Mouse (Mus musculus): ENCODE data around the gene Ddah1.

Ddah1 gene

GRCm38 (mm10) chr3:145758561-145759378 lies at the start of gene Ddah1:
TSS of gene Ddah1 (plus strand) at chr3:145758675.
- DNase-seq (ENCODE audit: low read depth, low spot score) = peak; percentile 81

DNA sequence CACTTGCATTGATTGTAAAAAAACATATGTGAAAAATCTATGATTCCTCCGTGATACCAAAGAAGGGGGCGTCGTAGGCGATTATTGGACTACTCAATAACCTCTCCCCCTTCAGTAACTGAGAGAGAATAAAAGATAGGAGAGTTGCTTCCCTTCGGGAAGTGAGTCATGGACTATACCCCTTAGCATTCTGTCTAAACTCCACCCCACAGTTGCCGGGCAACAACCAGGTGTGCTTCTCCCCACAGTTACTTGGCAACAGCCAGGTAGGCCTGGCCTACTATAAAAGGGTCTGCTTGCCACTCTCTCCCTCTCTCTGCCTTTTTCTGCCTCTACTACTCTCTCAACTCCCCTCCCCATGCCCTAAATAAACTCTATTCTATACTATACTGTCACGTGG lies 42.6 kb upstream of the Ddah1 start:
- no peak for DNase-seq (ENCODE audit: low read depth, low spot score)

GRCm38 (mm10) chr3:145719660-145720059 lies 38.8 kb upstream of the Ddah1 start:
- no peak for DNase-seq (ENCODE audit: low read depth, low spot score)

GRCm38 (mm10) chr3:145725078-145725477 lies 33.4 kb upstream of the Ddah1 start:
- DNase-seq (ENCODE audit: low read depth, low spot score) = no peak

DNA sequence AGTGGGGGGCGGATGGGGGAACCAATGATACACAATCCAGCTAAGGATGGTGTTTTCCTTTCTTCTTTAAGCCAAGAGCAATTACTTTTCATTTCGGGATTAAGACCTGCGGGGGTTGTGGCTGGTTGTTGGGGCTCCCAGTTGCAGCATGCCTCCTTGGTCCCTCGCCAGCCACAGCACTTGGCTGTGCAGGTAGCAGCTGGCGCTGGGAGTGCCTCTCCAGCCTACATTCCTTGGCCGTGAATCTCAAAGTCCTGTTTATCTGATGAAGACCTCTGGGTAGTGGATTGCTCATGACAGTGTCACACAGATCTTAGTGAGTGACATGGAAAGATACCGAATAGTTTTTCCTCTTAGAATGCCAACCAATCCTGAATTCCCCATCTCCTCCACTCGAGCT lies 30.1 kb upstream of the Ddah1 start:
- no peak for DNase-seq (ENCODE audit: low read depth, low spot score)

GRCm38 (mm10) chr3:145729531-145729930 lies 28.9 kb upstream of the Ddah1 start:
- no peak for DNase-seq (ENCODE audit: low read depth, low spot score)

DNA sequence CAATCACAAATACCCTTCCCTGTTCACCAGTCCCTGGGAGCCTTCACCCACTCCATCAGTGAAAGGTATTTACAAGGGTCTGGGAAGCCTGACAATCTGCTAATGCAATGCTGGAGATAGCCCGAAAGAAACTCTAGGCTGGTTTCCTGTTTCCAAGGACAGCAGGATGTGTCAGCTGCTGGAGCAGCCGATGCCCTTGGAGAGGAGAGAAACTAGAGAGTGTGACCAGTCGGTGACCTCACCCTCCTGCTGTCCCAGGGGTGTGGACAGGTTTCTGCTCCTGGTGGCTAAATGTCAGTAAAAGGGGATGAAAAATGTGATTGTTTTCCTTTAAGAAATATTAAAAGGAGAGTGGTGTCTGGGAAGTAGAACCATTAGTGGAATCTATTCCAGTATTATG lies 28.4 kb upstream of the Ddah1 start:
- no peak for DNase-seq (ENCODE audit: low read depth, low spot score)

DNA sequence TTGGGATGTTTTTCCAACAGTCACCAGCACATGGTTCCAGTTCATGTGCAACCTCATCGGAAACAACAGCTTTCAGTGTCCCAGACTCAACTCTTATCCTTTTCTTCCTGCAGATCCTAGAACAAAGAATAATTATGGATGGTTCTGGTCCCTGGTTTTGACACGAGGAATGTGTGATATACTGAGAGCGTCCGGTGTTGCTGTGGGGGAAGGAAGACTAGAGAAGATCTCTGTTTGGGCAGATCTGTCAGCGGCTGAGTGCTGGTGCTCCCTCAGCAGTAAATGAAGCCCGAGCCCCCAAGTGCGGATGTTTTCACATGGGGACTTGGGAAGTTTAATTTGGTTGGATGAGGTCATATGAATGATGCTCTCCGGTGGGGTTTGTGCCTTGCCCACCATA lies 23.6 kb upstream of the Ddah1 start:
- no peak for DNase-seq (ENCODE audit: low read depth, low spot score)

- DNase-seq (ENCODE audit: low read depth, low spot score) = no peak
Measured at GRCm38 (mm10) chr3:145736562-145736961, 21.9 kb upstream of the Ddah1 start.

DNA sequence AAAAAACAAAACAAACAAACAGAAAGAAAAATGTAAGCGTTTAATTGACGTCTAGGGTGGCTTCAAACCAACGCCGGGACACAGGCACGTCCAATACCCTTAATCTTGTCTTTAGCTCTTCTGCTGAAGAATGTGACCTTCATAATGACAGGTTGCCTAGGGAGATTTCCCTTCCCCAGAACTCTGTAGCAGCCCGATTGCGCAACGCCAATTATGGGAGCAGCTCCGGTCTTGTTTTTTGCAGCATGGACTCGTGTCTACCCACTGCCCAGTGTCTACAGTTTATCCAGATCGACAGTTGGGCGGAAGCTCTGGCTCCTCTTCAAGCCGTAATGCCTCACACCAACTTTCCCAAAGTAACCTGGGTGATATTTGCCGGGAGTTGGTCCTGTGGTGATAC lies 19.8 kb upstream of the Ddah1 start:
- DNase-seq (ENCODE audit: low read depth, low spot score) = no peak

DNA sequence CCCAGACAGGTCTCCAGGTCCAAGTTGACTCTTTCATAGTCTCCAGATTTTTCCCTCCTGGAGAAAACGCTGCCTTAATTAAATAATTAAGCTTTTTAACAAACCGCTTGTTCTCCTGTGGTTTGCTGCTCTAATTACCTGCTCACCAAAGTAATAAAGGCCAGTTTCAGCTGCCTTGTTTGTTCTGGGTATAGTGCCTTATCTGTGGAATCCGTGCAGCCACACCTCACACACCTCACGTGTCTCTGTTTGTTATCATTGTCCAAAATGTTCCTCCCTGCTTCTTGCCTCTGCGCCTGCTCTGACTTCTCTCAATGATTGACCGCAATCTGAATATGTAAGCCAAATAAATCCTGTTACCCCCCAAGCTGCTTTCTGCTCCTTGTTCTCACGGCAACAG lies 18.6 kb upstream of the Ddah1 start:
- no peak for DNase-seq (ENCODE audit: low read depth, low spot score)

DNA sequence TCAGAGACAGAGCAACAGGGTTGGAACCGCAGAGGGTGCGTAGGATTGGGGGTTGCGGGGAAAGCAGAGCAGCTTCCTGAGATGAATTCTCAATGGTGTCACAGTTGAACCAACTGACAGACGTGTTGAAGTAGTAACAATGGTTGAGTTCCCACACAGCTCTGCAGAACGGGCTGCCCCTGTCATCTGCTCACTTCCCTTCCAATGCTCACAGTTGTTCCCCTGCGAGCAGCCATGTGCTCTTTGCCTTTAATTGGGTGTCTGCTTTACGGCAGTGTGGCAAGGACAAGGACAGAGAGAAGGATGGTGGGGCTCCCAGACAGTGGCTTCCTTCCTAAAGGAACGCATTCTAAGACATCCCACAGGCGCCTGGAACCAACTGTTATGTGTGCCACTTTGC lies 15.4 kb upstream of the Ddah1 start:
- DNase-seq (ENCODE audit: low read depth, low spot score) = no peak

GRCm38 (mm10) chr3:145743476-145744027 lies 14.9 kb upstream of the Ddah1 start:
- no peak for DNase-seq (ENCODE audit: low read depth, low spot score)

DNA sequence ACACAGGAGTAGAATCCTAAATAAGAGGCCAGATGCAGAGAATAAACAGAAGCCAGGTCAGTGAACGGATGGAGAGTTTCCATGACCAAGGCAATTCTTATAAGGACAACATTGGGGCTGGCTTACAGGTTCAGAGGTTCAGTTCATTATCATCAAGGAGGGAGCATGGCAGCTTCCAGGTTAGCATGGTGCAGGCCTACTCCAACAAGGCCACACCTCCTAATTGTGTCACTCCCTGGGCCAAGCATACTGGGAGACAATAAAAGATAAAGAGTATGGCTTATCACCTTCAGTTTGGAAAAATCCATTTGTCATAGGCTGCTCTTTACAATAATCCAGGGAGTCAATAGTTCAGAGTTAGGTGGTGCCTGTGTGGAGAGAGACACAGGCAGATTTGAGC lies 9.8 kb upstream of the Ddah1 start:
- no peak for DNase-seq (ENCODE audit: low read depth, low spot score)

DNA sequence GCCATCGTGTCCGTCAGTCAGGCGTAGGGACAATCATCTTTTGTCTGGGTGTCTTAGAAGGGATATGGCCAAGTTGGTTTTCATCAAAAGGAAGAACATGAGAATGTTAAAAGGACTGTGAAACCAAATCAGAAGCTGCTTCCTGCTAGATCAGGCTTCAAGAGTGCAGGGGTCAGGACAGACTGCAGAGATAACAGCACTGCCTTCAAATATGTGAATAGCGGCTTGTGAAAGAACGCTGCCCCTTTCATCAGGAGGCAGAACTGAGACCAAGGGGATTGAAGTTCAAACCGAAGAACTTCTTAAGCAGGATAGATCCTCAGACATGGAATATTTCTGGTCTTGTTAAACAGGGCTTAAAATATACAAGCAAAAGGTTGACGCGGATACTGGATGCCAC lies 2.0 kb upstream of the Ddah1 start:
- DNase-seq (ENCODE audit: low read depth, low spot score) = no peak

- peak; percentile 92 for DNase-seq (ENCODE audit: low read depth, low spot score)
Measured at GRCm38 (mm10) chr3:145757177-145757576, 1.3 kb upstream of the Ddah1 start.

DNA sequence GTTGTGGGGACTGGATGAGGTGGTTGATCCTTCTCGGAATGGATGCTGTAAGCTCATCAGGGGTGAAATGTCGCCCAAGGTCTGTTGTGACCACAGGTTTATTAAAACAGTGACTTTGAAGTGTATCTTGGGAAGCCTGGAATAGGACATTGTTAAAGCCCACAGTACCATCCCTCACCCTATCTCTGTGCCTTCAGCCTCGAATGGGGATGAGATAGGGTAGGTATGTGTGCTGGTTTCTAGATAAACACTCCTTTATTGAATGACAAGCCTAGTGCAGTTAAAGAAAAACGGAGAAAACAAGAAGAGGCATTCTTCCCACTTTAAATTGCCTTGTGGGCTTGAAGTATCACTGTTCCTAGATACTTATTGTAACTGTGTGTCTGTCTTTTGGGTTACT lies 631 bp upstream of the Ddah1 start:
- no peak for DNase-seq (ENCODE audit: low read depth, low spot score)

DNA sequence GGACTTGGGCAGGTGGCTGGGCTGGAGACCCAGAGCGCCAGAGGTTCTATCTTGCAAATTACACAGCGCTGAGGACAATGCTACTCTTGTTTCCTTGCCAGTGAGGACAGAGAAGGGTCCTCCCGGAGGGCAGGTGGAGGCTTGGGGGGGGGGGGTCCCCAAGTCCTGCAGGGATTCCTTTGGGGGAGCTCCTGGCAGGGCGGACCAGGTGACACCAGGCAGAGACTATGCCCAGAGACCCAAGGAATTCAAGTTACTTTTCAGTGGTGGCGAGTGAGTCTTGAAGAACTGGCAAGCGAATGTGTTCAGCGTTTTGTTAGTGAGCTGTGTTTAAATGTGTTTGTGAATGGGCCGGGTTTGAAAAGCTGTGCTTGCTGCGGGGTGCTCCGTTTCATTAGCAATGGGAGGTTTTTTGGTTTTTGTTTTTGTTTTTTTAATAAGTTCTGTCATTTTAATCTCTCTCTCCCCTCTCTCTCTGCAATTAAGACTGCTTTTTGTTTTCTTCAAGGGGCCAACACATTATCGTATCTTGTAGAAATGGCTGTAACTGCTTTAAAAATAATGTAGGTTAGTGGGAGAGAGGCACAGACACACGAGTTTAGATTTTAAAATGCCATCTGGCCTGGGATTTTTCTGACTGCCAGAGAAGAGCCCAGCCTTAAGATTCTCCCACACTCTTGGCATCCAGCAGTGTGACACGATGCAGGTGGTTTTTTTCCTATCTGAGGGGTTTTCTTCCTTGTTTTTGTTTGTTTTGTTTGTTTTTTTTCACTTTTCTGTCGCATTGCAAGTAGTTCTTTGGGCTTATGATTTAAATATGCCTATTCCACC lies 1.1 kb downstream of the Ddah1 start:
- no peak for DNase-seq (ENCODE audit: low read depth, low spot score)

DNA sequence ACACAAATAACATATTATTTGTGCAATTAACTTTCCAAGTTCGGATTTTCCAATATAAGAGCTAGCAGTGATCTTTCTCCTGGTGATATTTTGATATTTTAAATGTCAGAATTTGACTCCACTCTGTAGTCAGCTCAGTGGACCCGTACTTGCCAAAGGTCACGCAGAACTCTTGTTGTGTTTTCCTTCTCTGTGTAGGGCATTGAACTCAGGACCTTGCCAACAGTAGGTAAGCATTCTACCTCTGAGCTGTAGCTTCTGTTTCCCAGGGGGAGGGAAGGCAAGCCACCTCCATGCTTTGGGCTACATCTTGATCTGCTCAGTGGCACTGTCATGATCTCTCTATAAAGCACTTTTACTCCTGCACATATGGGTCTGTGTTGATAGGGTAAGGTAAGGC lies 2.1 kb downstream of the Ddah1 start:
- no peak for DNase-seq (ENCODE audit: low read depth, low spot score)

- DNase-seq (ENCODE audit: low read depth, low spot score) = no peak
Measured at GRCm38 (mm10) chr3:145761501-145762170, 3.2 kb downstream of the Ddah1 start.

- no peak for DNase-seq (ENCODE audit: low read depth, low spot score)
Measured at GRCm38 (mm10) chr3:145762957-145763641, 4.6 kb downstream of the Ddah1 start.

GRCm38 (mm10) chr3:145763642-145763972 lies 5.1 kb downstream of the Ddah1 start:
- DNase-seq (ENCODE audit: low read depth, low spot score) = no peak

All from ZHBTc4 (cell line).